Mouse (Mus musculus): Measurements from ENCODE around the gene Ache.
"Not testable (repeated sequence)": the region's sequence is repeated elsewhere in the genome, so short reads cannot be mapped to it uniquely, and the experiment has no call there.

Gene Ache

GRCm38 (mm10) chr5:137287032-137287952, at the start of gene Ache:
TSS of gene Ache (plus strand) at chr5:137287519.
- no peak for DNase-seq (ENCODE audit: low read depth in 1 of 2, low spot score in 2 of 2)

DNA sequence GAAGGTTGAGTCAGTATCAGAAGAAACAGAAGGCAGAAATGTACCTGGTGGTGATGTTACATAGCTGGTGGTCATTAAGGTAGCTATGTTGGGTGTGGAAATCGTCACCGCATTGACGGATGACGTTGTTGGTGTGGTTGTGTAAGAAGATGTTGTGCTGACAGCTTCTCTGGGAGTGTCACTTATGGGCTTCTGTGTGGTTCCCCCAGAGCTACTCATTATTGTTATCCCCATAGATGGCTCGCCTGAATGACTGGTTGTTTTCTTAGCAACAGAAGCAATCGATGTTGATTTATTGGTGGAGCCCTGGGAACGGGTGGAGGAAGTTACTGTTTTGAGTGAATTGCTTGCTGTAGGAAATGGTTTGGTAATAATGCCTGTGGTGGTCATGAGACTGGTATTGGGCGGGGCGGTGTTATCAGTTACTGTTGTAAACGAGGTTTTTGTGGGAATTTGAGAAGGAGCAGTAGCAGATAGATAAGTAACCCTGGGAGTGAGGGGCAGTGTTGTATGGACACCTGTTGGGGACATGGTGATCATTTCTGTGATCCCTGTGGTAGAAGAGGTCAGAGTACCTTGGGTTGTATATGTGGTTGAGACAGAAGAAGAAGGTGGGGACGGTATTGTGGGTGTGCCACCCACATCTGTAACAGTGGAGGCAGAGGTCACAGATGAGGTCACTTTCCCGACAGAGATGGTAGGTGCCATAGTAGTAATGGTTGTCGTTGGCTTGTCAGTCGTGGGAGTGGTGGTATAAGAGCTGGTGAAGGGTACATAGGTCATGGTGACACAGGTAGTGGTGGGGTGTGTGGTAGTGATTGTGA, 23.2 kb upstream of the Ache start:
- DNase-seq (ENCODE audit: low read depth in 1 of 2, low spot score in 2 of 2): peak; percentile 70 to 77

GRCm38 (mm10) chr5:137264787-137265186, 22.5 kb upstream of the Ache start:
- peak in 1 of 2 experiments; percentile 51 for DNase-seq (ENCODE audit: low read depth in 1 of 2, low spot score in 2 of 2)

- no peak for DNase-seq (ENCODE audit: low read depth in 1 of 2, low spot score in 2 of 2)
Measured at GRCm38 (mm10) chr5:137268131-137268910, 19.0 kb upstream of the Ache start.

DNA sequence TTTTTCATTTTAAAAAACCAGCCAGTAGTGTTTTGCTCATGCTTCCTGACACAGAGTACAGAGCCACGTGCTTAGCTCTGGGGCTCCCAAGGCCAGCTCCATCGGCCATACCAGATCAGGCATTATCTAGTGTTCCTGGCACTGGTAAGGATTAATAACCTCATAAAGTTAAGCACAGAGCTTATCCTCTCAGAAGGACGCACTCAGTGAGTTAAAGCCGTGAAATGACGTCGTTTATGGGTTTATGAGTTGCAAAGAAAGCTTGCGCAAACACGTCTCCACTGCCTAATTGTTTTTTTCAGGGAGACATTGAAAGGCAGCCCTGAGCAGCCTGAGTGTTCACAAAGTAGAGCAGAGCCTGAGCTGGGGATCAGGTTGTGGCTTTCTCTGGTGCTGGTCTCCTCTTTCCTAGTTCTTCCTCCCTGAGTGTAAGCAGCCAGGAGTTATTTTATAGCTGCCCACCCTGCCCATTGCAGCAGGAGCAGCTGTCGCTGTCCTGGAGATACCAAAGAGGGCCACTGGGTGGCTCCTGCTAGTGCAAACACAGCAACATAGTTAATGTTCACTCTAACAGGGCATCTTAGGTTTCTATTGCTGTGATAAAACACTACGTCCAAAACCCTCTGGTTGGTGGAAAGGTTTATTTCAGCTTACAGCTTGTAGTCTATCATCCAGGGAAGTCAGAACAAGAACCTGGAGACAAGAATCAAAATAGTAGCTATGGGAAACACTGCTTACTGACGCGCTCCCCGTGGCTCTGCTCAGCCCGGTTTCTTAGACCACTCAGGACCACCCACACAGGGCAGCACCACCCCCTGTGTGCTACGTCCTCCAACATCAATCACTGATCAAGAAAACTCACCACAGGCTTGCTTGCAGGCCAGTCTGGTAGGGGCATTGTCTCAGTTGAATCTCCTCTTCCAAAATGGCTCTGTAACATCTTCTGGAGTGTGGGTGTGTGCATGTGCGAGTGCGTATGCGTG, 9.7 kb upstream of the Ache start:
- no peak for DNase-seq (ENCODE audit: low read depth in 1 of 2, low spot score in 2 of 2)

DNA sequence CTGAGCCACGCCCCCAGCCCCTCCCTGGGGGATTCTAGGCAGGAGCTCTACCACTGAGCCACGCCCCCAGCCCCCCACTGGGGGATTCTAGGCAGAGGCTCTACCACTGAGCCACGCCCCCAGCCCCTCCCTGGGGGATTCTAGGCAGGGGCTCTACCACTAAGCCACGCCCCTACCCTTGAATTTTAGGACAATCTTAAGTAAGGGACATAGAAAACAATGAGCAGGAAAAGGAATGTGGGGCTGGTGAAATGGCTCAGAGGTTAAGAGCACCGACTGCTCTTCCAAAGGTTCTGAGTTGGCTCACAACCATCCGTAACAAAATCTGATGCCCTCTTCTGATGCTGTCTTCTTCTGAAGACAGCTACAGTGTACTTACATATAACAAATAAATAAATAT, 2.9 kb upstream of the Ache start:
- not testable (repeated sequence) for DNase-seq (ENCODE audit: low read depth in 1 of 2, low spot score in 2 of 2)

GRCm38 (mm10) chr5:137285045-137285444, 2.3 kb upstream of the Ache start:
- DNase-seq (ENCODE audit: low read depth in 1 of 2, low spot score in 2 of 2): peak in 1 of 2 experiments; percentile 65

DNA sequence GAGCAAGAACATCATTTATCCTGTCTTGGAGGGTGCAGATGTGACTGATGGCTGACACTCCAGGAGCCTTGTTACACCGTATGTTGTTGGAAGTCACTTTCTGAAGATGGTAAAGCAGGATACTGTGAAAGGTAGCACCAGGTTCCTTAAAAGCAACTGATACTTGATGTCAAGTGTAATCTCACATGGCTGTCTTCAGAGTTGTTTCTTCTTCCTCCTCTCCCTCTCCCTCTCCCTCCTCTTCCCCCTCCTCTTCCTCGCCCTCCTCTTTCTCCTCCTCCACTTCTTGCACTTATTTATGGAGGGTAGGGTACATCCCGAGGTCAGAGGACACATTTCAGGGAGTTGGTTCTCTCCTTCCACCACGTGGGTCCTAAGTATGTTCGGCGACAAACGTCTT, 1.3 kb upstream of the Ache start:
- DNase-seq (ENCODE audit: low read depth in 1 of 2, low spot score in 2 of 2): no peak

- DNase-seq (ENCODE audit: low read depth in 1 of 2, low spot score in 2 of 2): peak; percentile 67 to 81
Measured at GRCm38 (mm10) chr5:137286655-137287031, 676 bp upstream of the Ache start.

DNA sequence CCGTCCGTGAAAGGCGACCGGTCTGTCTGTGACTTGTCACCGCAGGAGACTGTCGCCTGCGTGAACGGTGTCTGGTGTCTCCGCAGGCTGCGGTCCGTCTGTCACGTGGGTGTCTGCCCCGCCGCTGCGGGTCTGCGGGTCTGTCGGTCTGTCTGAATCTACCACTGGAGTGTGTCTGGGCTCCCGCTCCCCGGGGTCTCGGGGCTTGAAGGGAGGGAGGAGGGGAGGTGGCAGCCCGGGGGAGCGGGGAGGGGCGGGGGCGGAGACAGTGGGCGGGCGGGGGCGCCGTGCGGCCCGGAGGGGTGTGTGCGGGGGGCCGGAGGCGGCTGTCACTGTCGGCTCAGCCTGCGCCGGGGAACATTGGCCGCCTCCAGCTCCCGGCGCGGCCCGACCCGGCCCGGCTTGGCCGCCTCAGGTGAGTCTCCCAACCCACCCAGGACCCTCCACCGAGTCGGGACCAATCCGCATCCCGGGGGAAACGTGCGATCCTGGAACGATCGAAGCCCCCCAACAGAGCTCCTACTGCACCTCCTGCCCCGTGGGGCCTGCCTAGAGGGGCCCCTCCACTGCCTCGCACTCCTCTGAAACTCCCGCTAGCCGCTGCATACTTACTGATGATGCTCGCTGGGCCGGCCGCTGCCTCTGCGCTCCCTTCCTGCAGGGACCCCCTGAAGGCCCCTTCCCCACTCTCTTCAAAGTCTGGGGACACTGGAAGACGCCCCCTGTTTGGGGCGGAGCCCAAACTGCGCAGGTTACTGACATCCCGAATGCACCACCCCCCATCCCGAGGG, 829 bp downstream of the Ache start:
- DNase-seq (ENCODE audit: low read depth in 1 of 2, low spot score in 2 of 2): no peak

GRCm38 (mm10) chr5:137288999-137289470, 1.7 kb downstream of the Ache start:
- DNase-seq (ENCODE audit: low read depth in 1 of 2, low spot score in 2 of 2): no peak

- no peak for DNase-seq (ENCODE audit: low read depth in 1 of 2, low spot score in 2 of 2)
Measured at GRCm38 (mm10) chr5:137289591-137290365, 2.5 kb downstream of the Ache start.

DNA sequence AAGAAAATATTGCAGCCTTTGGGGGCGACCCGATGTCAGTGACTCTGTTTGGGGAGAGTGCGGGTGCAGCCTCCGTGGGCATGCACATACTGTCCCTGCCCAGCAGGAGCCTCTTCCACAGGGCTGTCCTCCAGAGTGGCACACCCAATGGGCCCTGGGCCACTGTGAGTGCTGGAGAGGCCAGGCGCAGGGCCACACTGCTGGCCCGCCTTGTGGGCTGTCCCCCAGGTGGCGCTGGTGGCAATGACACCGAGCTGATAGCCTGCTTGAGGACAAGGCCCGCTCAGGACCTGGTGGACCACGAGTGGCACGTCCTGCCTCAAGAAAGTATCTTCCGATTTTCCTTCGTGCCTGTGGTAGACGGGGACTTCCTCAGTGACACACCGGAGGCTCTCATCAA, 3.4 kb downstream of the Ache start:
- no peak for DNase-seq (ENCODE audit: low read depth in 1 of 2, low spot score in 2 of 2)

DNA sequence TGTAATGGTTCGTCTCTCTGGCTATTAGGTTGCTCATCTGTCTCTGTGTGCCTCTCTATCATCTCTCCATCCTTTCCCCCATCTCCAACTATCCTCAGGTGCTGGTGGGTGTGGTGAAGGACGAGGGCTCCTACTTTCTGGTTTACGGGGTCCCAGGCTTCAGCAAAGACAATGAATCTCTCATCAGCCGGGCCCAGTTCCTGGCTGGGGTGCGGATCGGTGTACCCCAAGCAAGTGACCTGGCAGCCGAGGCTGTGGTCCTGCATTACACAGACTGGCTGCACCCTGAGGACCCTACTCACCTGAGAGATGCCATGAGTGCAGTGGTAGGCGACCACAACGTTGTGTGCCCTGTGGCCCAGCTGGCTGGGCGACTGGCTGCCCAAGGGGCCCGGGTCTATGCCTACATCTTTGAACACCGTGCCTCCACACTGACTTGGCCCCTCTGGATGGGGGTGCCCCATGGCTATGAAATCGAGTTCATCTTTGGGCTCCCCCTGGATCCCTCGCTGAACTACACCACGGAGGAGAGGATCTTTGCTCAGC, 4.1 kb downstream of the Ache start:
- no peak for DNase-seq (ENCODE audit: low read depth in 1 of 2, low spot score in 2 of 2)

DNA sequence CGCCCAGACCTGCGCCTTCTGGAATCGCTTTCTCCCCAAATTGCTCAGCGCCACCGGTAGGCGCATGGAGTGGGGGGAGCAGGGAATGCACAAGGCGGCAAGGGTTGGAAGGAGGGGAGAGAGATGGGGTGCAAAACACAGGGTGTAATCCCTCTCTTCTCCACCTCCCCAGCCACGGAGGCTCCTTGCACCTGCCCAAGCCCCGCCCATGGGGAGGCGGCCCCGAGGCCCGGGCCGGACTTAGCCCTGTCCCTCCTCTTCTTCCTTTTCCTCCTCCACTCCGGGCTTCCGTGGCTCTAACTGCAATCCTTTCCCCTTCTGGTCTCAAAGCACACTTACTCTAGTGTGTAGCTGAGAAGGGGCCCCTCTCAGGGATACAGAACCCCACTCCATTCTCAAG, 6.0 kb downstream of the Ache start:
- no peak for DNase-seq (ENCODE audit: low read depth in 1 of 2, low spot score in 2 of 2)

- DNase-seq (ENCODE audit: low read depth in 1 of 2, low spot score in 2 of 2): peak; percentile 80 to 86
Measured at GRCm38 (mm10) chr5:137293839-137294743, 6.8 kb downstream of the Ache start, which contains the start of gene Ufsp1. TSS of gene Ufsp1 (plus strand) at chr5:137294629.

GRCm38 (mm10) chr5:137294744-137295093, 7.4 kb downstream of the Ache start:
- no peak for DNase-seq (ENCODE audit: low read depth in 1 of 2, low spot score in 2 of 2)
